Mouse (Mus musculus): Measurements from ENCODE around the gene Cobl. TPM values are rescaled to one million over a fixed set of nuclear protein-coding genes. Genes with fewer than 3 reads are reported as not detected.
A peak's percentile ranks its signal among the peaks of the same experiment; 100 is the strongest.

Gene Cobl
- total RNA-seq (2022), result 10 to 100 TPM; 21.1 to 35.3 (median 28.9) TPM

GRCm38 (mm10) chr11:12464181-12465162, at the start of gene Cobl:
Gene Cobl, minus strand, starts transcription at chr11:12464960.
- DNase-seq (ENCODE audit: low spot score in 2 of 2), result no peak

GRCm38 (mm10) chr11:12513796-12514195, 49.0 kb upstream of the Cobl start:
- DNase-seq (ENCODE audit: low spot score in 2 of 2), result no peak

DNA sequence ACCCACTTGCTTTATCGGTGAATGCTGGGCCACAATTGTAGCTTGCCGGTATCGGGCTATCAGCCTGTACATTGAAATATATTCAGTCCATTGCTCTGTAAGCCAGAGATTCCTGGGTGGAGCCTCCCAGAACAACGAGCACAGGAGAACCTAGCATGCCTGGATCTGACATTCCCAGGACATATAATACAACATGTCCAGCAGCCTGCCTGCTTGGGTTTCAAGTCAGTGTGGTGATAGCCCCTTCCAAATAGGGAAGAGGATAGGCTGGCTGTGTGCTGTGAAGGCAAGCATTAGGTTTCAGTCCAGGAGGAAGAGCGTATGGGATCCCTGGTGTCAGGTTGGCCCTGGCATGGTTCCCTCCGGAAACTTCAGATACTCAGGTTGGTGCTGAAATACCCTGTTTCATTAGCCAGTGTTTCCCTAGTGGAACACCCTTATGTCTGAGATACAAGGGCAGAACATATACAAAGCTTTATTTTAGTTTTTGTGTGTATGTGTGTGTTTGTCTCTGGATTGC, 41.7 kb upstream of the Cobl start:
- no peak for DNase-seq (ENCODE audit: low spot score in 2 of 2)

DNA sequence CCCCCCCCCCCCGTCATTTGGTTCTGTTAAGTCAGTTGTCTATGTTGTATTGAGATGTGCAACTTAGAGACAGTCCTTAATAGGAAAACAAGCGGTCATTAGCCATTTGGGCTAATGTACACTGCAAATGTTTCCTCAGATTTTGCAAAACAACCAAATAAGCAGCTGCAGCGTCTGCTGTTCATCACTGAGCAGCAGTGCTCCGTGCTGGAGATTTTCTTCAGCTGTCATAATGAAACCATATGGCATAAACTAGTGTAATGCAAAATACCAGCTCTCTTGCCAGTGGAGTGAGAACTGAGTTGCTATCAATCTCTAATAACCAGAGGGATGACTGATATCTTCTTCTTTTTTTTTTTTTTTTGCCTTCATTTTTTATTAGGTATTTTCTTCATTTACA, 39.0 kb upstream of the Cobl start:
- peak; percentile 12 to 15 for DNase-seq (ENCODE audit: low spot score in 2 of 2)

DNA sequence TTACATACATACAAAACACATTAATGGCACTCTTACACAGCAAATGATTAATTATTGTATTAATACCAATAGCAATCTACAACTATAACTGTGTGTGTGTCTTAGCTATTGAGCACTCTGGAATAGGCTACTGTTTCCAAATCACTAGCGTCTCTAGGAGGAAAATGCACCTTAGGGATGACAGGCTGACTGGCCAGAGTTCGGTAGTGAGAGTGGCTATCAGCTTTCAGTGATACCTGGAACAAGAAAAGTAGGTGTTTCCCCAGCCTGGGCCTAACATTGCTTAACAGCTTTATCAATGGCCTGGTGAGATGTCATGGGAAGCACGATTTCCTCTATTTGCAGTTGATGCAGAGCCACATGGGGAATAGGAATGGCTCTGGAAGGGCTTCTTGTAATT, 37.0 kb upstream of the Cobl start:
- DNase-seq (ENCODE audit: low spot score in 2 of 2), result no peak

GRCm38 (mm10) chr11:12493791-12494190, 29.0 kb upstream of the Cobl start:
- DNase-seq (ENCODE audit: low spot score in 2 of 2), result no peak

DNA sequence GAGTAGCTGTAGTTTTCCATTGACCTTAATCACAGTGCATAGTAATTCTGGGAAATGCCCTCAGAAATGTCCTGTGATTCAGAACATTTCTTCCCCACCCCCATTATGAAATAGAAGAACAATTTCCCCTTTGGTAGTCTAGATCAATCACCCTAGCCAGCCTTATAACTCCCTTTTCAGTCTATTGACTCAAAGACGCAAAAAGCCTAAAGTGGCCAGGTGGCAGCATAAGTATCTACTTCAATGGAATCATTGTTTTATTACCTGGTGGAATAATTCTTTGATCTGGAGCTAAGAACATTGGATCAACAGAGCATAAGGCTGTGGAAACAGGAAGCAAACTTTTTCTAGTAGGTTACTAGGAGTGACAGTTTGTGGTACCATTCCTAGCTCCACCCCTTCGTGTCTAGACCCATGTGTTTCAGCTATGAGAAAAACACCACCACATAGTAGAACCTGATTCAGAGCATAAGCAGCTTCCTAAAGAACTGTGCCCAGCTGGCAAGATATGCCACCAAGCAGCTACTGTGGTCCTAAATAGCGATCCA, 15.2 kb upstream of the Cobl start:
- no peak for DNase-seq (ENCODE audit: low spot score in 2 of 2)

DNA sequence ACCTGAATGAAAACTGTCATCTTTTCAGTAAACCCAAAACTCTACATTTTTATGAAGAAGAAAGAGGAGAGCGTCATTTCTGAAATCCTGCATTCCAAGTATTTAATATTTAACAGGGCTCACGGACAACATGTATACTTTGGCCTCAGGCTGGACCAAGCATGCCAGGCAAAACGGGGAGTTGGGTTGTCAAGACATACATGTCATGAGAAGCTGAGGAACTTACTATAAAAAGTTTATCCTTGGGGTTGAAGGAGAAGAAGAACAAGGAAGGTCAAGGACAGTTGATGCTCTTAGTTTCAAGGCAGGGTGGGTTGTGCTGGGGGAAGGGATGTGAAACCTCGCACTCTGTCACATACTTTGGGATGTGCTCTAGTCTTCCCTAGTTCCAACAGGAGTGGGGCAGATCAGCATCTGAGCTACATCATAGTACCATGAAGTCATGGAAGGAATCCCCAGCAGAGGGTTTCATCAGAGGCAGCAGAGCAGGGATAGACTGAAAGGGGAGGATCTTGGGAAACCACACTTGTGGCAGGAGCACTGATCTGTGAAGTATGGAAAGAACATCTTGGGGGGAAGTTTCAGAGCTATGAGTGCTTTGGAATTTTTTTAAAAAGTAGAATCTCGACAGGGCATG, 9.7 kb upstream of the Cobl start:
- DNase-seq (ENCODE audit: low spot score in 2 of 2), result no peak

DNA sequence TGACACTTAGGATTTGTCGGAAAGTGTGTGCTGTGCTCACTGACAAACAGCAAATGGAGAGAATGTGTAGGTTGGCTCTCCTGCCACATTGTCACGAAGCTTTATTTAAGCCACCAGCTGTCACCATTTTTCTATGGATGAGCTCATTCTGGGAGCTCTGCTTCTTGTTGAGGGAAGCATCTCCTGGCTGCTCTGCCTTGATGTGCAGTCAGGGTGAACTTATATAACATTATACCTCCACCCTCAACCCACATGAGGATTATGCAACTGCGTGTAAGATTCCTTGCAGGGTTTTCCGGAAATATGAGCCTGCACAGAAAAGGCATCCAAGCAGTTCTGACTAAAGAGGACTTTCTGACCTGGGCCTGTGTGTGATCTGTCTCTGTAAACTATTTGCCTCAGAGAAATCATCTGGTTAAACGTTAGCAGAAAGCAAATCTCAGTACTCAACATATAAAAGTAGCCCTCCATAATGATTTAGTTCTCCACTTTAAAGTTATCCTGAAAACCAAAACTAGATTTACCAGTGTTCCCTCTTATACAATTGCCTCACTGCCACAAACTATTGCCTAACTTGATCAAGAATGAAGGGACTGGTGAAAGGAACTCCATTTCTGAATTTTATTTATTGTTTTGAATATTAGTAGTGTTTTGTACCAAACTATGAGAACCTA, 9.0 kb upstream of the Cobl start:
- peak; percentile 65 to 77 for DNase-seq (ENCODE audit: low spot score in 2 of 2)

GRCm38 (mm10) chr11:12469638-12470037, 4.9 kb upstream of the Cobl start:
- DNase-seq (ENCODE audit: low spot score in 2 of 2), result no peak

DNA sequence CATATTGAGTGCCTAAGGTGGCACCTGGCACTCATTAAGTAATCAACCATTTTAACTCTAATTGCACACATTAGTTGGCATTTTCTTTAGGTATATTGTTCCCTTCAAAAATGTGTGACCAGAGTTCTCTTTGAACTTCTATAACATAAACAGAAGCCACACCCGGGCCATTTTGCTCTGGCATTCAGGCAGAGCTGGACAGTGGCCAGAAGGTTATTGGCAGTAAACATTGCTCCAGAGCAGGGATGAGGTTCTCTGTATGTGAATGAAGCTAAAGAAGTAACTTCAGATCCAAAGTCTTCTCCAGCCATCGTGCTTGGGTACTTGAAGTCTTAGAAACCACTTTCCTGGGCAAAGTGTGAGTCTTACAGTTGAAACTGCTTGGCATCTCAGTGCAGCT, 3.9 kb upstream of the Cobl start:
- no peak for DNase-seq (ENCODE audit: low spot score in 2 of 2)

- no peak for DNase-seq (ENCODE audit: low spot score in 2 of 2)
These were observed 3.1 kb upstream of the Cobl start for GRCm38 (mm10) chr11:12467836-12468235.

- no peak for DNase-seq (ENCODE audit: low spot score in 2 of 2)
These were observed 2.5 kb upstream of the Cobl start for GRCm38 (mm10) chr11:12467217-12467616.

DNA sequence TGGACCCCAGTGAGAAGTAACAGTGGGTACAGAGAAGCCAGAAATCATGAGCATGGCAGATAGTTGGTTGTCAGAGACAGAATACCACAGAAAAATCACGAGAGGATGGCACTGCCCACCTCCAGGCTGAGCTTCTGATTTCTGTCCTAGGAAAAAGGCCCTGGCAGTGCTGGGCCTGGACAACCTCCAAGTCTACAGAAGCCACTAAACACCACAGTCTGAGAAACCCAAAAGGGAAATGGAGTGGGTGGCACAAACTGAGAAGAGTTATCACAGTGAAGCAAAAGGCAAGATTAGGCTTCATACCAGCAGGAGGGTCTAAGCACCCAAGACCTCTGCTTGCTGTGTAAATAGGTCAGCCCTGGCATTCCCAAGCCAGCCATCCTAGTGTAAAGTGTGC, 1.8 kb upstream of the Cobl start:
- no peak for DNase-seq (ENCODE audit: low spot score in 2 of 2)

DNA sequence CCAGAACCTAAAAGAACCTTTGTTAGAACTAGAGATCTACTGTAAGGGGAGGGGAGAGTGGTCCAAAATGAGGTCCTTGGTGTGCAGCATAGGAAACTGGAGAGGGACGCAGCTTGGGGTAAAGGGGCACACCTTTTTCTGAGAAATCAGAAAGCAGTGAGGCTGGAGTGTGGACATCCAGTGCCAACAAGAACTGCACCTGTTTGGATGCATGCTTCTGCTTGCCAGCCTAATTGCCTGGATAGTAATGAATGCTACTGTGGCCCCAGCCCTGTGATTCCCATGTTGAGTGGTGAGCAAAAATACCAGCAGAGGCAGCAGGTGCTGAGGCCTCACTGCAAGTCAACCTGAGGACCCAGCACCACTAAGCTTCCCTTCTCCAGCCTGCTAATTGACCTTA, 469 bp upstream of the Cobl start:
- no peak for DNase-seq (ENCODE audit: low spot score in 2 of 2)

GRCm38 (mm10) chr11:12463615-12464170, 1.1 kb downstream of the Cobl start:
- DNase-seq (ENCODE audit: low spot score in 2 of 2), result no peak

- DNase-seq (ENCODE audit: low spot score in 2 of 2), result no peak
These were observed 4.8 kb downstream of the Cobl start for GRCm38 (mm10) chr11:12459781-12460581.

GRCm38 (mm10) chr11:12458814-12459213, 5.9 kb downstream of the Cobl start:
- no peak for DNase-seq (ENCODE audit: low spot score in 2 of 2)

DNA sequence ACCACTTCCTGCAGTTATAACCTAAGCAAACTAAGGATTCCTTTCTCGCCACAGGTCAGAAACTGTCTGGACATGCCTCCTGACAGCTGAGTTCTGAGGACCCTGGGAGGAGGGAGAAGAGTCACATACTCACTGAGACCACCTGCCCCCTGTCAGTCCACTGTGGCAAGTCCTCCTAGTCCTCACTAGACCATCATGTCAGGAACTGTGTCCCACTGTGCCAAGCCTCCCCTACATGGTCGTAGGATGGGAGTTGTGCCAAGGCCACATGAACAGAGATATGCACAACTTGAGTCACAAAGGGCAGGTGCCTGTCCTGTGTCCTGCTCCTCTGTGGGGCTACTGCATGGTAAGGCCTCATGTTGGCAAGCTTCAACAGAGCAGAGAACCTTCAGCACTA, 6.4 kb downstream of the Cobl start:
- no peak for DNase-seq (ENCODE audit: low spot score in 2 of 2)

GRCm38 (mm10) chr11:12448101-12448500, 16.7 kb downstream of the Cobl start:
- DNase-seq (ENCODE audit: low spot score in 2 of 2), result no peak

Data from layer of hippocampus, adult 8-10 months (tissue).